Mouse (Mus musculus) neural tube, embryonic 15.5 days (tissue): ENCODE data around the gene Mapk9. TPM values are rescaled to one million over a fixed set of nuclear protein-coding genes. Genes with fewer than 3 reads are reported as not detected.

Source experiments
- ATAC-seq: fragments of 200-750 bp; cut with Nextera tagmentation; 2 replicates; pipeline ENCODE4 v1.8.0; 2017; ENCODE audit warnings: mild to moderate bottlenecking, moderate TSS enrichment, moderate library complexity; ENCODE audit not compliant: low FRiP score
- H3K27ac ChIP-seq: fragments of 300-500 bp; sonication (generic); replicated peaks from 2 replicates; pipeline ENCODE4 v1.5.1; 2015; ENCODE audit warnings: mild to moderate bottlenecking, inconsistent platforms
- H3K27me3 ChIP-seq: fragments of 300-500 bp; sonication (generic); replicated peaks from 2 replicates; pipeline ENCODE4 v1.6.1; 2015; ENCODE audit warnings: inconsistent platforms
- H3K36me3 ChIP-seq: fragments of 300-500 bp; sonication (generic); 2 replicates; pipeline ENCODE4 v1.6.1; 2015; ENCODE audit warnings: inconsistent platforms
- H3K4me1 ChIP-seq: fragments of 300-500 bp; sonication (generic); 2 replicates; pipeline ENCODE4 v1.6.1; 2015; ENCODE audit warnings: inconsistent platforms
- H3K4me2 ChIP-seq: fragments of 300-500 bp; sonication (generic); 2 replicates; pipeline ENCODE4 v1.6.1; 2015; ENCODE audit warnings: inconsistent platforms, mild to moderate bottlenecking, moderate library complexity
- H3K4me3 ChIP-seq: fragments of 300-500 bp; sonication (generic); replicated peaks from 2 replicates; pipeline ENCODE4 v1.5.1; 2015; ENCODE audit warnings: mild to moderate bottlenecking, inconsistent platforms
- H3K9ac ChIP-seq: fragments of 300-500 bp; sonication (generic); replicated peaks from 2 replicates; pipeline ENCODE4 v1.6.1; 2015; ENCODE audit warnings: mild to moderate bottlenecking, inconsistent platforms
- H3K9me3 ChIP-seq: fragments of 300-500 bp; sonication (generic); replicated peaks from 2 replicates; pipeline ENCODE4 v1.6.1; 2016; ENCODE audit warnings: inconsistent platforms
- WGBS: fragments of 180-500 bp; shearing (Covaris S2); methylation state at CpG from one replicate; pipeline ENCODE4 v1.1.7; 2015; ENCODE audit warnings: mixed read lengths; 5-methylcytosine and 5-hydroxymethylcytosine counted together
- polyA plus RNA-seq: library from polyadenylated mRNA; unstranded; fragments of >200 nt; fragmentation: Nextera tagmentation; extraction: Ambion mirVana; gene quantifications from 2 replicates; pipeline ENCODE4 v1.2.1, GENCODE M21; 2015

Gene Mapk9
- polyA plus RNA-seq, 1 experiment from 2014 or later, result 73.5 TPM

DNA sequence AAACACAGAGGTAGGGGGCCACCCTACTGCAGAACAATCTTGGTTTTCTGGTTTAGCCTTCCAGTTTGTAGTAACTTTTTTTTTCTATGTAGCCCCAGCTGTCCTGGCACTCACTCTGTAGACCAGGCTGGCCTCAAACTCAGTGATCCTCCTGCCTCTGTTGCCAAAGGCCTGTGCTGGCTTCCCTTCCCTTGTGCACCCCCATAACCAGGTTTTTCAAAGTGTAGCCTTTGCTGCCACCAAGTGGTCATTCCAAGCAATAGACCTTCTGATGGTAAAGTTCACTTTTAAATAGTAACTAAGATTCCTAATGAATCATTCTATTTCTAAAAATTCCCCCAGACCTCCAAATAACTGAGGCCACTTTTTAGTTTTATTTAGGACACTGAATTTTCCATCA is 23.2 kb downstream of the Mapk9 start:
- H3K27ac ChIP-seq, result no peak overlapping the region
- H3K4me1 ChIP-seq, result no peaks in the 10 kb centered on the region
- no peak overlapping the region for H3K9ac ChIP-seq
- peak; percentile 73 for ATAC-seq
- no peaks in the 10 kb centered on the region for H3K27me3 ChIP-seq
- H3K36me3 ChIP-seq, result peaks cover 48% of the 10 kb centered on the region
- H3K4me3 ChIP-seq, result no peak overlapping the region
- H3K4me2 ChIP-seq, result no peak overlapping the region
- H3K9me3 ChIP-seq, result no peaks in the 10 kb centered on the region

GRCm38 (mm10) chr11:49871914-49872313 is 25.4 kb downstream of the Mapk9 start:
- 53% methylated on average over 6 of the region's 6 CpGs for WGBS
- H3K36me3 ChIP-seq, result peaks cover 56% of the 10 kb centered on the region
- no peak overlapping the region for H3K4me2 ChIP-seq
- 0 out of 2 replicates have a peak, but pooled peaks cover under 1% of the 10 kb centered on the region for H3K4me1 ChIP-seq
- ATAC-seq, result peak; percentile 51; the same call in 1 of the 2 replicates
- no peak overlapping the region for H3K9ac ChIP-seq
- no peak overlapping the region for H3K27ac ChIP-seq
- no peaks in the 10 kb centered on the region for H3K9me3 ChIP-seq
- no peaks in the 10 kb centered on the region for H3K27me3 ChIP-seq
- H3K4me3 ChIP-seq, result no peak overlapping the region

- Histone ChIP-seq H3K4me3 (no peak overlapping the region), H3K4me2 (no peak overlapping the region), H3K27ac (no peak overlapping the region), H3K36me3 (peaks cover 49% of the 10 kb centered on the region), H3K27me3 (no peaks in the 10 kb centered on the region), H3K9ac (no peak overlapping the region), H3K9me3 (no peaks in the 10 kb centered on the region), H3K4me1 (peaks cover 7% of the 10 kb centered on the region; the same call in 1 of the 2 replicates)
- no peak for ATAC-seq
- 95% methylated on average over 6 of the region's 6 CpGs for whole genome bisulfite sequencing
Observed at GRCm38 (mm10) chr11:49872779-49873178, 26.2 kb downstream of the Mapk9 start.

DNA sequence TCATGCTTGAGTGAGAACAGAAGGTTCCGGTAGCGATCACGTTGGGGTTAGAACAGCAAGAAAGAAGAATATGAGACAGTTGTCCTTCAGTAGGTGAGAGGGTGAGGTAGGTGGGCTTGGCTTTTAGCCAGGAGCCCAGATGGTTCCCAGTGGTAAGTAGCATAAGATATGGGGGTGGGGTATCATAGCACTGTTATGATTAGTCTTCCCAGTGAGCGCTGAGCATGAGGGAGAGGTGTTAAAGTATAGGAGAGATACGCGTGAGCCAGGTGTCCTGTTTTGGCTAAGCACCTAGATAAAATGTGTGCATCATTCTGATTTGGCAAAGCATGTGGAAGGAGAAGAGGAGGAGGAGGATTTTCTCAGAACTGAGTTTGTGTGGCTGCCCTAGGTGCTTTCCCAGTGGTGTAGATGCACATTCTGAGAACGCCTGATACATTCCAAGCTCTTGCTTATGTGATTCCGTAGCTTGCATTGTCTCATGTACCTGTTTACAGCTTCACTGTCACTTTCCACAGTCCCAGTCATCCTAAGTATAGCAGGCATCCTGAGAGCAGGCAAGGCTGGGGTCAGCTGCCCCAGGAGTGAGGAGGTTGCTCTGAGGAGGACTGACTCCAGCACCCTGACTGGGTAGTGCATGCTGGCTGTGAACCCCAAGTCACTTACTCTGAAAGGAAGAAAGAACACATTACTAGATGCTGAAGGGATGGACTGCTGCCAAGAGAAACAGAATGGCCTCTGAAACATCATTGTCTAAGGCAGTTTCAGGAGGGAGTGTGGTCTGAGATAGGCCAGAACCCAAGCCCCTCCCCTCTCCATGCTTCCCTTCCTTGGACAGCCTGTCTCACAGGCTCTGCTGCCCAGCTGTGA is 30.6 kb downstream of the Mapk9 start:
- Histone ChIP-seq H3K4me3 (no peak overlapping the region), H3K4me2 (no peak overlapping the region), H3K9ac (no peak overlapping the region), H3K27ac (0 out of 2 replicates have a peak overlapping the region, but pooled peaks have one; percentile 8), H3K27me3 (no peaks in the 10 kb centered on the region), H3K36me3 (peaks cover 55% of the 10 kb centered on the region), H3K4me1 (peaks cover 7% of the 10 kb centered on the region; the same call in 1 of the 2 replicates), H3K9me3 (no peaks in the 10 kb centered on the region)
- no peak for ATAC-seq
- WGBS, result 82% methylated on average over 8 of the region's 8 CpGs

DNA sequence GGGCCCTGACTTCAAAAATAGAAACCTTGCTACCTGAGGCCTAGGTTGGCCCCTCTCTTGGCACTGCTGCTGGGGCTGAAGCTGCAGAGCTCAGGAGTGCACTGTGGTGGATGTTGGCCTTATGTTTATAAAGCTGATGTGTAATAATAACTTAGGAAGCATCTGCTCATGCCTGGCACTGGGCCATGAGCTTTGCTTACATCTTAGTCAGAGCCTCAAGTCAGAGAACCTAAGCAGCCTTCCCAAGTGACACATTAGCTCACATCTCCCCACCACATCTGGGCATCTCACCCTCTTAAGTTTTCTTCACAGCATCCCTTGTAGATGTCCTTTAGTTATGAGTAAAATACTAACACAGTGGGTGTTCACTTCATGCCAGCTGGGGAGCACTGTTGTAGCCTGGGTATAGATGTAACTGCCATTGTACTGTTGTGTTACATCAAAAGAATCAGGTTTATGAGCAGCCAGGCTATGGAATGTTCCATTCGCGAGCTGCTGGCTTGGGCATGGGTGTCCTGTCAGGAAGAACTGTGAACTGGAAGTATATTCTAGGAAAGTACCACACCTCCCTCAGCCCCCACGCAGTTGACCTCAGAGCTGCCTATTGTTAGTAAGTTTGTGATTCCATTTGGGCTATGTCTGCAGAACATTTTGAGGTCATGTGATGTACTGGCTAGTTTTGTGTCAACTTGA is 33.5 kb downstream of the Mapk9 start:
- WGBS, result 90% methylated on average over 3 of the region's 3 CpGs
- Histone ChIP-seq H3K9me3 (no peaks in the 10 kb centered on the region), H3K9ac (no peak overlapping the region), H3K4me1 (peaks cover 7% of the 10 kb centered on the region; the same call in 1 of the 2 replicates), H3K27ac (no peak overlapping the region), H3K4me2 (no peak overlapping the region), H3K36me3 (peaks cover 54% of the 10 kb centered on the region), H3K27me3 (no peaks in the 10 kb centered on the region), H3K4me3 (no peak overlapping the region)
- ATAC-seq, result no peak

DNA sequence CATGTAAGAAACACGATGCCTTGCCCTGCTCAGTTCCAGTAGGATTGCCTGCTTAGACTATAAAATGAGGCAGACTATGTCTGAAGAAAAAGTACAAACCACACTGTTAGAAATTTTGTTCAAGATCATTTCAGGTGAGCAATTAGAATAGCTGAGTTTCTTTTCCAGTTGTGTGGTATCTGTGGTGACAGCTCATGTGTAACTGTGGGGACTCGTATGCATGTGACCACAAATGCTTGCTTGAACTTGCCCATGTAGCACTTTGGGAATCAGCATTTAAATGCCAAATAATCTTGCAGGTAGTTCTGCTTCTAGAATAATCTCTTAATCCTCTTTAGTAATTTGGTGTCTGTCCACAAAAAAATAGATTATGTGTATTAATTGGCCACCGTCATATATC is 36.8 kb downstream of the Mapk9 start:
- WGBS, result 96% methylated on average over 3 of the region's 3 CpGs
- no peak overlapping the region for H3K4me3 ChIP-seq
- H3K27me3 ChIP-seq, result no peaks in the 10 kb centered on the region
- no peaks in the 10 kb centered on the region for H3K9me3 ChIP-seq
- ATAC-seq, result no peak
- H3K27ac ChIP-seq, result no peak overlapping the region
- peaks cover 60% of the 10 kb centered on the region for H3K36me3 ChIP-seq
- H3K9ac ChIP-seq, result no peak overlapping the region
- H3K4me2 ChIP-seq, result no peak overlapping the region
- no peaks in the 10 kb centered on the region for H3K4me1 ChIP-seq

- no peaks in the 10 kb centered on the region for H3K27me3 ChIP-seq
- no peak overlapping the region for H3K9ac ChIP-seq
- H3K36me3 ChIP-seq, result peaks cover 30% of the 10 kb centered on the region
- no peaks in the 10 kb centered on the region for H3K4me1 ChIP-seq
- H3K4me2 ChIP-seq, result no peak overlapping the region
- H3K4me3 ChIP-seq, result no peak overlapping the region
- H3K9me3 ChIP-seq, result no peaks in the 10 kb centered on the region
- WGBS, result 77% methylated on average over 5 of the region's 5 CpGs
- no peak overlapping the region for H3K27ac ChIP-seq
- no peak for ATAC-seq
Observed at GRCm38 (mm10) chr11:49888469-49888868, 41.9 kb downstream of the Mapk9 start.

DNA sequence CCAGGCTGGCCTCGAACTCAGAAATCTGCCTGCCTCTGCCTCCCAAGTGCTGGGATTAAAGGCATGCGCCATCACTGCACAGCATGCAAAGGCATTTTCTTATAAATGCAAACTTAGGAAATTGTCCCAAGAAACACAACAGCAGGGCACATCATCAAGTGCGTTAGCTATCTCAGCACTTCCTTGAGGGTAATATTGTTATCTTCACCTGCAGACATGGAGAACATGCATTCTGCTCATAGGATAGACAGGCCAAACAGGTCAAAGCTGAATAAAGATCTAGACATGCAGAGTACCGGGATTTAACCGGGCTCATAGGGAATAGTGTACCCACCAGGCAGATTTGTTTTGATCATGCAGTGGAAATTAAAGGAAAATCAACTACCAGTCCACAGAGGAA is 45.4 kb downstream of the Mapk9 start:
- Histone ChIP-seq H3K27me3 (no peaks in the 10 kb centered on the region), H3K9me3 (no peaks in the 10 kb centered on the region), H3K9ac (no peak overlapping the region), H3K27ac (no peak overlapping the region), H3K36me3 (peaks cover 9% of the 10 kb centered on the region; the same call in 1 of the 2 replicates), H3K4me3 (no peak overlapping the region), H3K4me1 (no peaks in the 10 kb centered on the region), H3K4me2 (no peak overlapping the region)
- 94% methylated on average over 5 of the region's 5 CpGs for WGBS
- no peak for ATAC-seq

GRCm38 (mm10) chr11:49893806-49894205 is 47.3 kb downstream of the Mapk9 start:
- Histone ChIP-seq H3K36me3 (no peaks in the 10 kb centered on the region), H3K4me1 (no peaks in the 10 kb centered on the region), H3K4me2 (no peak overlapping the region), H3K27ac (no peak overlapping the region), H3K9me3 (0 out of 2 replicates have a peak, but pooled peaks cover 6% of the 10 kb centered on the region), H3K9ac (no peak overlapping the region), H3K4me3 (no peak overlapping the region), H3K27me3 (no peaks in the 10 kb centered on the region; the same call in 1 of the 2 replicates)
- WGBS, result 67% methylated on average over 11 of the region's 11 CpGs
- no peak for ATAC-seq

- peaks cover 5% of the 10 kb centered on the region for H3K4me1 ChIP-seq
- H3K4me2 ChIP-seq, result no peak overlapping the region
- H3K27me3 ChIP-seq, result peaks cover 17% of the 10 kb centered on the region
- WGBS, result 69% methylated on average over 6 of the region's 6 CpGs
- H3K4me3 ChIP-seq, result no peak overlapping the region
- 0 out of 2 replicates have a peak, but pooled peaks cover 6% of the 10 kb centered on the region for H3K9me3 ChIP-seq
- no peak overlapping the region for H3K27ac ChIP-seq
- ATAC-seq, result no peak
- no peaks in the 10 kb centered on the region for H3K36me3 ChIP-seq
- no peak overlapping the region for H3K9ac ChIP-seq
Observed at GRCm38 (mm10) chr11:49895966-49896590, 49.5 kb downstream of the Mapk9 start.

DNA sequence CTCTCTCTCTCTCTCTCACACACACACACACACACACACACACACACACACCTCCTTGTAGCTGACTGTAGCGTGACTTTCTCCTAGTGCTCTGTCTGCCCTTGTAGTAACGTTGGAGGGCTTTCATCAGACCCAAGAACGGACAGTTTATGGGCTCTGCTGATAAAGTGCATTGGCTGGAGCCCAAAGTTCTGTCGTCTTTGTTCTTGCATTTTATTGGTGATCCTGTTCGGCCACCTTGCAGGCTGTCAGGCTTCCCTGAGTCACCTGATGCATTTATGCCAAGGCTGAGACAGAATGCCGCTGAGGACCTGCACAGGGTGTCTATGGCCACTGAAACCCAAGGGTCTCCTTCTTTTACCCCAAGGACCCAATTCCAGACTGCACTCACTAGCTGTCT is 53.5 kb downstream of the Mapk9 start:
- no peak overlapping the region for H3K27ac ChIP-seq
- H3K4me3 ChIP-seq, result no peak overlapping the region
- H3K9me3 ChIP-seq, result 0 out of 2 replicates have a peak, but pooled peaks cover 6% of the 10 kb centered on the region
- H3K27me3 ChIP-seq, result peaks cover 28% of the 10 kb centered on the region
- 54% methylated on average over 6 of the region's 6 CpGs for WGBS
- no peak overlapping the region for H3K4me2 ChIP-seq
- H3K9ac ChIP-seq, result no peak overlapping the region
- no peak for ATAC-seq
- H3K4me1 ChIP-seq, result peaks cover 18% of the 10 kb centered on the region
- no peaks in the 10 kb centered on the region for H3K36me3 ChIP-seq
